Mouse (Mus musculus) liver, embryonic 13.5 days (tissue): ENCODE results near the gene Cyp2a22. TPM values are rescaled to one million over a fixed set of nuclear protein-coding genes. Genes with fewer than 3 reads are reported as not detected.

Experiments
- polyA plus RNA-seq: library from polyadenylated mRNA; unstranded; fragments of >200 nt; fragmentation: Nextera tagmentation; extraction: Ambion mirVana; gene quantifications from 2 replicates; pipeline ENCODE4 v1.2.1, GENCODE M21; 2015

The Cyp2a22 gene
- polyA plus RNA-seq, 1 experiment from 2014 or later: 0.09 TPM

Other genes with a start within 250 kb of the Cyp2a22 start
- gene Cyp2b19, start 182.2 kb downstream of the Cyp2a22 start, polyA plus RNA-seq: not detected in 2 replicates
- gene Cyp2g1, start 130.5 kb downstream of the Cyp2a22 start, polyA plus RNA-seq: not detected in 2 replicates
- gene Cyp2a5, start 104.1 kb downstream of the Cyp2a22 start, polyA plus RNA-seq: 0.13 and 0.14 TPM in 2 replicates
- gene Cyp2a12, start 89.7 kb upstream of the Cyp2a22 start, polyA plus RNA-seq: 0.53 and 0.66 TPM in 2 replicates
- 0.09 TPM in 1 of 2 replicates, not detected in the other for gene Cyp2f2, start 180.5 kb upstream of the Cyp2a22 start, polyA plus RNA-seq
- gene Cyp2t4, start 214.3 kb upstream of the Cyp2a22 start, polyA plus RNA-seq: 0.06 TPM in 1 of 2 replicates, not detected in the other
- gene Egln2, start 227.4 kb upstream of the Cyp2a22 start, polyA plus RNA-seq: 27.6 and 28.7 TPM in 2 replicates
- 28.5 and 28.6 TPM in 2 replicates for gene Rab4b, start 239.5 kb upstream of the Cyp2a22 start, polyA plus RNA-seq
- gene Gm21983, start 241.7 kb upstream of the Cyp2a22 start, polyA plus RNA-seq: 0.46 TPM in 1 of 2 replicates, not detected in the other
- gene Mia, start 241.8 kb upstream of the Cyp2a22 start, polyA plus RNA-seq: 0.85 TPM in 1 of 2 replicates, not detected in the other